31 mouse cellular contexts compared by ENCODE assay signal in genomic region chr2:35402391-35402790, GRCm38 (mm10). TPM values are rescaled to one million over a fixed set of nuclear protein-coding genes. Genes with fewer than 3 reads are reported as not detected.
"Had no signal": no experiment of that assay in that cellular context is flagged by ENCODE, and none has a peak within 500 bp of the region (broad histone marks: within the 10 kb centered on the region; RNA-seq: fewer than 3 reads in every experiment).

No protein-coding gene starts in this region.

- H3K9ac ChIP-seq: limb, embryonic 12.5 days; limb, embryonic 15.5 days; liver, embryonic 15.5 days; midbrain, embryonic 13.5 days; neural tube, embryonic 13.5 days; stomach, embryonic 15.5 days had no signal

- H3K4me2 ChIP-seq: limb, embryonic 12.5 days; limb, embryonic 15.5 days; liver, embryonic 11.5 days; liver, embryonic 15.5 days; midbrain, embryonic 13.5 days; neural tube, embryonic 13.5 days; stomach, embryonic 15.5 days had no signal

- H3K4me1 ChIP-seq: limb, embryonic 12.5 days; midbrain, embryonic 13.5 days; neural tube, embryonic 13.5 days had no signal

- H3K27ac ChIP-seq: limb, embryonic 12.5 days; limb, embryonic 15.5 days; liver, embryonic 15.5 days; midbrain, embryonic 13.5 days; neural tube, embryonic 13.5 days; stomach, embryonic 15.5 days had no signal

- ATAC-seq: midbrain, embryonic 13.5 days; midbrain, embryonic 16.5 days had no signal

- H3K4me3 ChIP-seq: limb, embryonic 12.5 days; limb, embryonic 15.5 days; liver, embryonic 15.5 days; midbrain, embryonic 13.5 days; myocyte; neural tube, embryonic 13.5 days; stomach, embryonic 15.5 days had no signal

- H3K36me3 ChIP-seq: limb, embryonic 12.5 days; midbrain, embryonic 13.5 days; neural tube, embryonic 13.5 days had no signal

- DNase-seq: kidney, adult 18-20 months; kidney, adult 9 months; kidney, postnatal 14 days; kidney, postnatal 4 days; left cerebral cortex, postnatal 4 days; lung, adult 2 months; lung, postnatal 14 days; lung, postnatal 4 days; retina, postnatal 1 day; right cerebral cortex, postnatal 25 days; thymus, postnatal 25 days had no signal

- H3K9me3 ChIP-seq: limb, embryonic 12.5 days; limb, embryonic 15.5 days; liver, embryonic 15.5 days; midbrain, embryonic 13.5 days; neural tube, embryonic 13.5 days; stomach, embryonic 15.5 days had no signal

- H3K27me3 ChIP-seq: limb, embryonic 15.5 days; liver, embryonic 15.5 days; midbrain, embryonic 13.5 days; neural tube, embryonic 13.5 days; stomach, embryonic 15.5 days had no signal

RNA-seq across cellular contexts. Expression of gene 4930402F06Rik, which starts 5.4 kb away (rescaled TPM):
- total RNA-seq: layer of hippocampus, adult 18-20 months; layer of hippocampus, postnatal 14 days; left cerebral cortex, adult 8-10 months; left cerebral cortex, postnatal 14 days; left cerebral cortex, postnatal 4 days; megakaryocyte progenitor cell, adult 5-6 weeks; megakaryocyte-erythroid progenitor cell, adult 5-6 weeks; monocyte, adult 5-6 weeks; neutrophil, adult 5-6 weeks had no signal
- polyA plus RNA-seq: kidney, embryonic 16.5 days; limb, embryonic 12.5 days; limb, embryonic 15.5 days; liver, embryonic 11.5 days; liver, embryonic 15.5 days; lung, adult 2 months; lung, embryonic 16.5 days; midbrain, embryonic 13.5 days; midbrain, embryonic 16.5 days; myocyte; neural tube, embryonic 13.5 days; stomach, embryonic 15.5 days; thymus, postnatal 0 days had no signal

RNA-seq across cellular contexts. Expression of gene 4930568D16Rik, which starts 34.9 kb away (rescaled TPM):
- total RNA-seq: layer of hippocampus, adult 18-20 months; layer of hippocampus, postnatal 14 days; left cerebral cortex, adult 8-10 months; left cerebral cortex, postnatal 14 days; left cerebral cortex, postnatal 4 days; megakaryocyte progenitor cell, adult 5-6 weeks; megakaryocyte-erythroid progenitor cell, adult 5-6 weeks; monocyte, adult 5-6 weeks; neutrophil, adult 5-6 weeks had no signal
- polyA plus RNA-seq: kidney, embryonic 16.5 days; limb, embryonic 12.5 days; limb, embryonic 15.5 days; liver, embryonic 11.5 days; liver, embryonic 15.5 days; lung, adult 2 months; lung, embryonic 16.5 days; midbrain, embryonic 13.5 days; midbrain, embryonic 16.5 days; myocyte; neural tube, embryonic 13.5 days; stomach, embryonic 15.5 days had no signal
